Mouse (Mus musculus) MEL (cell line): ENCODE measurements at regions not wholly inside any gene's neighbourhood (a gene's known extent, or its start where the extent isn't known, plus 50 kb on each side); places are given as distances from the start of the nearest gene placed in this dataset.

Experiments used
- DNase-seq: peaks from one replicate; pipeline ENCODE4 v3.0.0; 2011; ENCODE audit warnings: low read depth, low spot score
- H3K27ac ChIP-seq: 2 replicates; pipeline ENCODE4 v1.5.1; 2012; ENCODE audit warnings: low read depth, mild to moderate bottlenecking, control low read depth, low read length, moderate library complexity; ENCODE audit not compliant: control insufficient read depth
- H3K27me3 ChIP-seq, 2 experiments: fragments of 150-350 bp in 1 of 2; sonication (generic) in 1 of 2; 2 replicates each; pipeline ENCODE4 v1.6.1; 2012; ENCODE audit warnings: low read length in 2 of 2, mild to moderate bottlenecking in 2 of 2, improper control_type of control experiment in 1 of 2, moderate library complexity in 1 of 2; ENCODE audit not compliant: insufficient read depth in 2 of 2, control insufficient read depth in 1 of 2
- H3K36me3 ChIP-seq, 2 experiments: 2 replicates each; pipeline ENCODE4 v1.6.1; 2012 to 2014; ENCODE audit warnings: low read length in 2 of 2, improper control_type of control experiment in 1 of 2, inconsistent platforms in 1 of 2, mild to moderate bottlenecking in 1 of 2; ENCODE audit not compliant: insufficient read depth in 2 of 2, control insufficient read depth in 1 of 2
- H3K4me1 ChIP-seq, 2 experiments: fragments of 150-350 bp in 1 of 2; sonication (generic) in 1 of 2; 2 replicates each; pipeline ENCODE4 v1.6.1; 2012; ENCODE audit warnings: low read length in 2 of 2, improper control_type of control experiment in 1 of 2, mild to moderate bottlenecking in 1 of 2; ENCODE audit not compliant: insufficient read depth in 2 of 2, control insufficient read depth in 1 of 2
- H3K4me3 ChIP-seq, 2 experiments: fragments of 150-350 bp in 1 of 2; sonication (generic) in 1 of 2; 2 replicates each; pipeline ENCODE4 v1.5.1; 2012; ENCODE audit warnings: low read depth in 2 of 2, low read length in 2 of 2, mild to moderate bottlenecking in 2 of 2, moderate library complexity in 2 of 2, control low read depth in 1 of 2, improper control_type of control experiment in 1 of 2; ENCODE audit not compliant: control insufficient read depth in 1 of 2, insufficient read depth in 1 of 2
- H3K79me2 ChIP-seq: 2 replicates; pipeline ENCODE4 v1.6.1; 2012; ENCODE audit warnings: mild to moderate bottlenecking, low read length, moderate library complexity; ENCODE audit not compliant: control insufficient read depth, poor library complexity, insufficient read depth
- H3K9ac ChIP-seq: 2 replicates; pipeline ENCODE4 v1.6.1; 2012; ENCODE audit warnings: low read depth, mild to moderate bottlenecking, control low read depth, low read length, moderate library complexity; ENCODE audit not compliant: control insufficient read depth, poor library complexity, severe bottlenecking
- H3K9me3 ChIP-seq: fragments of 150-350 bp; sonication (generic); replicated peaks from 2 replicates; pipeline ENCODE4 v1.6.1; 2012; ENCODE audit warnings: mild to moderate bottlenecking, low read length, improper control_type of control experiment, moderate library complexity; ENCODE audit not compliant: insufficient read depth
- CHD1 ChIP-seq: IDR thresholded peaks from 2 replicates; pipeline ENCODE4 v1.6.1; 2012; ENCODE audit warnings: low read depth, mild to moderate bottlenecking, inconsistent platforms, low read length, improper control_type of control experiment
- CTCF ChIP-seq, 3 experiments: IDR thresholded peaks in 2 of 3; conservative IDR thresholded peaks in 1 of 3; 2 replicates each; pipeline ENCODE4 v1.5.1; 2011 to 2012; ENCODE audit warnings: low read length in 3 of 3, low read depth in 2 of 3, mild to moderate bottlenecking in 2 of 3, improper control_type of control experiment in 1 of 3, inconsistent platforms in 1 of 3, mixed read lengths in 1 of 3, moderate library complexity in 1 of 3; ENCODE audit not compliant: control insufficient read depth in 1 of 3, insufficient read depth in 1 of 3, poor library complexity in 1 of 3, severe bottlenecking in 1 of 3
- ELF1 ChIP-seq: IDR thresholded peaks from 2 replicates; pipeline ENCODE4 v1.6.1; 2014; ENCODE audit warnings: low read depth, mild to moderate bottlenecking, inconsistent platforms, low read length, improper control_type of control experiment, moderate library complexity
- EP300 ChIP-seq, 2 experiments: IDR thresholded peaks; 2 replicates each; pipeline ENCODE4 v1.6.1; 2011; ENCODE audit warnings: improper control_type of control experiment in 2 of 2, low read length in 2 of 2, low read depth in 1 of 2, mild to moderate bottlenecking in 1 of 2
- GABPA ChIP-seq: IDR thresholded peaks from 2 replicates; pipeline ENCODE4 v1.6.1; 2012; ENCODE audit warnings: low read depth, mild to moderate bottlenecking, inconsistent platforms, low read length, improper control_type of control experiment, moderate library complexity
- MAX ChIP-seq: IDR thresholded peaks from 2 replicates; pipeline ENCODE4 v1.6.1; 2011; ENCODE audit warnings: low read length, improper control_type of control experiment
- MYB ChIP-seq: IDR thresholded peaks from 2 replicates; pipeline ENCODE4 v1.6.1; 2011; ENCODE audit warnings: mild to moderate bottlenecking, low read depth, low read length, improper control_type of control experiment
- MYC ChIP-seq: IDR thresholded peaks from 2 replicates; pipeline ENCODE4 v1.6.1; 2011; ENCODE audit warnings: low read depth, mild to moderate bottlenecking, low read length, improper control_type of control experiment, moderate library complexity
- NELFE ChIP-seq: IDR thresholded peaks from 2 replicates; pipeline ENCODE4 v1.6.1; 2011; ENCODE audit warnings: low read depth, low read length, improper control_type of control experiment
- NRF1 ChIP-seq: IDR thresholded peaks from 2 replicates; pipeline ENCODE4 v1.6.1; 2014; ENCODE audit warnings: low read depth, mild to moderate bottlenecking, inconsistent platforms, low read length, improper control_type of control experiment, moderate library complexity; ENCODE audit not compliant: poor library complexity, insufficient read depth, severe bottlenecking
- POLR2A ChIP-seq, 2 experiments: IDR thresholded peaks; 2 replicates each; pipeline ENCODE4 v1.6.1; 2011 to 2012; ENCODE audit warnings: low read length in 2 of 2, mild to moderate bottlenecking in 2 of 2, control low read depth in 1 of 2, improper control_type of control experiment in 1 of 2, low read depth in 1 of 2, moderate library complexity in 1 of 2; ENCODE audit not compliant: control insufficient read depth in 1 of 2, insufficient read depth in 1 of 2, poor library complexity in 1 of 2
- POLR2AphosphoS5 ChIP-seq: IDR thresholded peaks from 2 replicates; pipeline ENCODE4 v1.6.1; 2012; ENCODE audit warnings: low read depth, borderline replicate concordance, mild to moderate bottlenecking, inconsistent platforms, low read length, moderate library complexity, mixed read lengths
- RAD21 ChIP-seq: IDR thresholded peaks from 2 replicates; pipeline ENCODE4 v1.6.1; 2011; ENCODE audit warnings: mild to moderate bottlenecking, low read depth, low read length, improper control_type of control experiment
- TBP ChIP-seq: IDR thresholded peaks from 2 replicates; pipeline ENCODE4 v1.8.0; 2011; ENCODE audit warnings: low read depth, low read length, improper control_type of control experiment
- TCF12 ChIP-seq: IDR thresholded peaks from 2 replicates; pipeline ENCODE4 v1.6.1; 2014; ENCODE audit warnings: low read depth, mild to moderate bottlenecking, inconsistent platforms, low read length, improper control_type of control experiment, moderate library complexity
- UBTF ChIP-seq: IDR thresholded peaks from 2 replicates; pipeline ENCODE4 v1.6.1; 2012; ENCODE audit warnings: low read depth, mild to moderate bottlenecking, inconsistent platforms, low read length, improper control_type of control experiment, moderate library complexity, borderline replicate concordance; ENCODE audit not compliant: insufficient read depth
- USF1 ChIP-seq: IDR thresholded peaks from 2 replicates; pipeline ENCODE4 v1.6.1; 2014; ENCODE audit warnings: low read depth, mild to moderate bottlenecking, inconsistent platforms, low read length, improper control_type of control experiment, moderate library complexity
- USF2 ChIP-seq, 2 experiments: IDR thresholded peaks; 2 replicates each; pipeline ENCODE4 v1.6.1; 2011 to 2012; ENCODE audit warnings: improper control_type of control experiment in 2 of 2, low read length in 2 of 2, borderline replicate concordance in 1 of 2, inconsistent platforms in 1 of 2, low read depth in 1 of 2, mild to moderate bottlenecking in 1 of 2; ENCODE audit not compliant: insufficient read depth in 1 of 2
- ZC3H11A ChIP-seq: IDR thresholded peaks from 2 replicates; pipeline ENCODE4 v1.6.1; 2012; ENCODE audit warnings: low read depth, mild to moderate bottlenecking, inconsistent platforms, low read length, improper control_type of control experiment
- ZNF384 ChIP-seq: IDR thresholded peaks from 2 replicates; pipeline ENCODE4 v1.6.1; 2012; ENCODE audit warnings: low read depth, mild to moderate bottlenecking, inconsistent platforms, low read length, improper control_type of control experiment

DNA sequence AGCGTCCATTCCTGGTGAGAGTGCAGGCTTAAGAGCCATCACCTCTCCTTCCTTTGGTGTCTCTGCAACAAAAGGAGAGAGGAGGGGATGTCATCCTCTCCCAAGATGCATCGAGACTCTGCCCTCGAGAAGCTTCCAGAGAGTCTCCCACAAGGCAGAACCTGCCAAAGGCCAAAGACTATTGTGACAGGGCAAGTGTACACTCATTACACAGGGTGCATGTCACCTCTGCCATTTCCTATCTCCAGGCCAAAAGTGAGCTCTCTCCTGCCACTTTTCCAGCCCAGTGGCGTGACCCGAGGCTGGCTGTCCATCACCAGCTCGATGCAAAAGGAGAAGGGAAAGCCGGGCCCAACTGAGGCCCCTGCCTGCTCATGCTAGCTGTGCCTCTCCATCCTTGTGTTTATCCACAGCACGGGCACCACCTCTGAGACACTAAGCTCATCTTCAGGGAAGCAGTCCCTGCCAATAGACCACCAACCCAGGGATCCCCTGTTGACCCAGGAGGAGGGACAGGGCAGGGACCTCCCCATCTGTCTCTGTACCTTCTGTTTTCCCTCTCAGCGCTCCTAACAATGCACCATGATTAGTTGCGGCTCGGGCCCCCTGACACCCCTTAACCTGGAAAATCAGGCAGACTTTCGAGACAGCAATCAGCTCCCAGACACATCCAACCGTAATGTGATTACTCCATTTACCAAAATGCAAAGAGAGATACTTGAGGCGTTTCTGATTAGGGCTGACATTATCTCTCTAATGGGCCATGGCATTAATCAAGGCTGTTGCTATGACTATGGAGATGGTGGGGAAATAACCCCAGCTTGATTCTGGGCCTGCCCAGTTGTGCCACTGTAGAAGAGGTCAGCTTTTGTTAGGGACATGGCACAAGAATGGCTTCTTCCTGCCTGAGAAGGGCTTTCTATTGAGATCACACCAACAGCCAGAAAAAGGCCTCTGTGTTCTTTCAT lies 106.5 kb upstream of the Rad23b start:
- no peaks in the 10 kb centered on the region for H3K36me3 ChIP-seq
- no peaks in the 10 kb centered on the region for H3K79me2 ChIP-seq
- no peak for TF ChIP-seq MAX
- no peak for TF ChIP-seq RAD21
- no peak for TF ChIP-seq POLR2AphosphoS5
- TF ChIP-seq UBTF: no peak
- no peak for TF ChIP-seq CTCF (IDR thresholded peaks at IDR 0.05 in 2 of 3, conservative IDR thresholded peaks at IDR 0.05 in 1 of 3; ENCODE audit: control insufficient read depth in 1 of 3, insufficient read depth in 1 of 3, low read depth in 2 of 3, low read length in 3 of 3, poor library complexity in 1 of 3, severe bottlenecking in 1 of 3)
- TF ChIP-seq USF2 (IDR thresholded peaks at IDR 0.05; ENCODE audit: borderline replicate concordance in 1 of 2, insufficient read depth in 1 of 2, low read depth in 1 of 2, low read length in 2 of 2): no peak
- TF ChIP-seq POLR2A (IDR thresholded peaks at IDR 0.05; ENCODE audit: control insufficient read depth in 1 of 2, insufficient read depth in 1 of 2, low read depth in 1 of 2, low read length in 2 of 2, poor library complexity in 1 of 2): no peak
- TF ChIP-seq MYC: no peak
- no peak for TF ChIP-seq ELF1
- TF ChIP-seq ZC3H11A: no peak
- TF ChIP-seq ZNF384: no peak
- H3K27me3 ChIP-seq: no peaks in the 10 kb centered on the region
- no peak for DNase-seq
- no peak overlapping the region for H3K9ac ChIP-seq
- H3K9me3 ChIP-seq: no peaks in the 10 kb centered on the region
- no peaks in the 10 kb centered on the region for H3K4me1 ChIP-seq
- H3K27ac ChIP-seq: no peak overlapping the region
- H3K4me3 ChIP-seq: no peak overlapping the region

DNA sequence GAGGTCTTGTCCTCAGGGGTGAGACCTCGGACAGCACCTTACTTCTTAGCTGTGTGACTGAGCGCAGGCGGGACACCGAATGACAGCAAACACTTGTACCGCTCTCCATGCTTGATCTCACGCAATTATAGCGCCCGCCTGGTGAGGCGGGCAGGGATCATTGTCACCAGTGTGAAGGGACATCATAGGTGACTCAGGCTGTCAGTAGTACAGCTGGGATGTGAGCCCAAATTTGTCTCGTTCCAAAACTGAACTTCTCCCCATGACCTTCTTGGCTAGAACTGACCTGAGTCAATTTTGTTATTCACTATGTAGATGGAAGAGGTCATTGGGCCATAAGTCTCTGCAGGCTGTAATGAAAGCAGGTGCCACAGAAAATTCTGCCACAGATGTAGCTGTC lies 104.1 kb upstream of the Rad23b start:
- Histone ChIP-seq H3K36me3 (no peaks in the 10 kb centered on the region), H3K27me3 (no peaks in the 10 kb centered on the region), H3K27ac (no peak overlapping the region), H3K9ac (no peak overlapping the region), H3K9me3 (no peaks in the 10 kb centered on the region), H3K79me2 (no peaks in the 10 kb centered on the region), H3K4me1 (no peaks in the 10 kb centered on the region), H3K4me3 (no peak overlapping the region)
- DNase-seq: no peak
- TF ChIP-seq CHD1 (no peak), EP300 (IDR thresholded peaks at IDR 0.05; ENCODE audit: low read depth in 1 of 2, low read length in 2 of 2) (no peak), MYB (no peak), NRF1 (no peak), USF2 (IDR thresholded peaks at IDR 0.05; ENCODE audit: borderline replicate concordance in 1 of 2, insufficient read depth in 1 of 2, low read depth in 1 of 2, low read length in 2 of 2) (no peak), TCF12 (no peak), USF1 (no peak), MYC (no peak), NELFE (no peak), TBP (no peak), CTCF (IDR thresholded peaks at IDR 0.05 in 2 of 3, conservative IDR thresholded peaks at IDR 0.05 in 1 of 3; ENCODE audit: control insufficient read depth in 1 of 3, insufficient read depth in 1 of 3, low read depth in 2 of 3, low read length in 3 of 3, poor library complexity in 1 of 3, severe bottlenecking in 1 of 3) (no peak), GABPA (no peak)
